Mouse (Mus musculus) midbrain, embryonic 16.5 days (tissue): ENCODE results near the gene Cdk2ap2. TPM values are rescaled to one million over a fixed set of nuclear protein-coding genes. Genes with fewer than 3 reads are reported as not detected.
A peak's percentile ranks its signal among the peaks of the same experiment; 100 is the strongest.

Experiments used
- ATAC-seq: fragments of 200-750 bp; cut with Nextera tagmentation; 2 replicates; pipeline ENCODE4 v1.8.0; 2017; ENCODE audit warnings: moderate TSS enrichment
- H3K27ac ChIP-seq: fragments of 300-500 bp; sonication (generic); 2 replicates; pipeline ENCODE4 v1.5.1; 2014; ENCODE audit warnings: mild to moderate bottlenecking, low read length, mixed read lengths
- H3K27me3 ChIP-seq: fragments of 300-500 bp; sonication (generic); 2 replicates; pipeline ENCODE4 v1.6.1; 2014; ENCODE audit warnings: low read depth, low read length, mixed read lengths; ENCODE audit not compliant: control insufficient read depth, insufficient read depth
- H3K36me3 ChIP-seq: fragments of 300-500 bp; sonication (generic); 2 replicates; pipeline ENCODE4 v1.6.1; 2014; ENCODE audit warnings: mild to moderate bottlenecking, low read length, moderate library complexity, mixed read lengths; ENCODE audit not compliant: control insufficient read depth, insufficient read depth
- H3K4me1 ChIP-seq: fragments of 300-500 bp; sonication (generic); 2 replicates; pipeline ENCODE4 v1.6.1; 2014; ENCODE audit warnings: mild to moderate bottlenecking, low read length, mixed read lengths; ENCODE audit not compliant: control insufficient read depth, insufficient read depth
- H3K4me2 ChIP-seq: fragments of 300-500 bp; sonication (generic); 2 replicates; pipeline ENCODE4 v1.6.1; 2014; ENCODE audit warnings: mild to moderate bottlenecking, low read length, mixed read lengths
- H3K4me3 ChIP-seq: fragments of 300-500 bp; sonication (generic); 2 replicates; pipeline ENCODE4 v1.5.1; 2014; ENCODE audit warnings: low read depth, mild to moderate bottlenecking, low read length, moderate library complexity, mixed read lengths
- H3K9ac ChIP-seq: fragments of 300-500 bp; sonication (generic); 2 replicates; pipeline ENCODE4 v1.6.1; 2014; ENCODE audit warnings: low read depth, low read length, mixed read lengths
- H3K9me3 ChIP-seq: fragments of 300-500 bp; sonication (generic); replicated peaks from 2 replicates; pipeline ENCODE4 v1.6.1; 2014; ENCODE audit warnings: mild to moderate bottlenecking, low read length, mixed read lengths; ENCODE audit not compliant: control insufficient read depth, poor library complexity, severe bottlenecking
- WGBS: fragments of 180-500 bp; shearing (Covaris S2); extraction: QIAGEN DNeasy Blood & Tissue Kit; methylation state at CpG from one replicate; pipeline ENCODE4 v1.1.7; 2014; 5-methylcytosine and 5-hydroxymethylcytosine counted together
- polyA plus RNA-seq: library from polyadenylated mRNA; unstranded; fragments of >200 nt; fragmentation: Nextera tagmentation; extraction: Ambion mirVana; gene quantifications from 2 replicates; pipeline ENCODE4 v1.2.1, GENCODE M21; 2015

Cdk2ap2 gene
- polyA plus RNA-seq, 1 experiment from 2014 or later: 83.1 TPM

- WGBS: 86% methylated on average over 7 of the region's 7 CpGs
- ATAC-seq: no peak
Measured at GRCm38 (mm10) chr19:4143759-4144268, 46.8 kb downstream of the Cdk2ap2 start, which contains the start of gene Cabp4. TSS of gene Cabp4 (minus strand) at chr19:4144033.

GRCm38 (mm10) chr19:4144550-4145498, 47.8 kb downstream of the Cdk2ap2 start:
- H3K9me3 ChIP-seq: no peaks in the 10 kb centered on the region
- 86% methylated on average over 16 of the region's 16 CpGs for WGBS
- no peaks in the 10 kb centered on the region for H3K27me3 ChIP-seq
- no peak for ATAC-seq
- H3K9ac ChIP-seq: no peak overlapping the region
- peaks cover 15% of the 10 kb centered on the region for H3K4me1 ChIP-seq
- no peak overlapping the region for H3K4me3 ChIP-seq
- no peak overlapping the region for H3K27ac ChIP-seq
- no peak overlapping the region for H3K4me2 ChIP-seq
- no peaks in the 10 kb centered on the region for H3K36me3 ChIP-seq

More at GRCm38 (mm10) chr19:4143759-4144268, 46.8 kb downstream of the Cdk2ap2 start, which contains the start of gene Cabp4:
- no peaks in the 10 kb centered on the region for H3K9me3 ChIP-seq
- no peak within 1 kb of the TSS for H3K4me3 ChIP-seq
- H3K27ac ChIP-seq: no peak within 1 kb of the TSS
- H3K4me1 ChIP-seq: peaks cover 5% of the 10 kb centered on the region; the same call in 1 of the 2 replicates
- H3K4me2 ChIP-seq: no peak within 1 kb of the TSS
- no peaks in the 10 kb centered on the region for H3K27me3 ChIP-seq
- H3K36me3 ChIP-seq: no peaks in the 10 kb centered on the region
- no peak within 1 kb of the TSS for H3K9ac ChIP-seq

GRCm38 (mm10) chr19:4145936-4146335, 49.0 kb downstream of the Cdk2ap2 start:
- H3K9me3 ChIP-seq: no peaks in the 10 kb centered on the region
- no peak overlapping the region for H3K27ac ChIP-seq
- H3K36me3 ChIP-seq: peaks cover 2% of the 10 kb centered on the region; the same call in 1 of the 2 replicates
- no peaks in the 10 kb centered on the region for H3K27me3 ChIP-seq
- ATAC-seq: no peak
- H3K4me3 ChIP-seq: no peak overlapping the region
- no peak overlapping the region for H3K9ac ChIP-seq
- WGBS: 82% methylated on average over 5 of the region's 5 CpGs
- peaks cover 15% of the 10 kb centered on the region for H3K4me1 ChIP-seq
- no peak overlapping the region for H3K4me2 ChIP-seq

- H3K27ac ChIP-seq: no peak overlapping the region
- no peaks in the 10 kb centered on the region for H3K27me3 ChIP-seq
- peaks cover 2% of the 10 kb centered on the region; the same call in 1 of the 2 replicates for H3K36me3 ChIP-seq
- H3K9ac ChIP-seq: no peak overlapping the region
- H3K4me1 ChIP-seq: peaks cover 15% of the 10 kb centered on the region
- H3K4me3 ChIP-seq: no peak overlapping the region
- no peak for ATAC-seq
- no peaks in the 10 kb centered on the region for H3K9me3 ChIP-seq
- WGBS: 63% methylated on average over 12 of the region's 12 CpGs
- H3K4me2 ChIP-seq: no peak overlapping the region
Measured at GRCm38 (mm10) chr19:4146366-4147021, 49.5 kb downstream of the Cdk2ap2 start.

GRCm38 (mm10) chr19:4147022-4147405, 50.0 kb downstream of the Cdk2ap2 start:
- 30% methylated on average over 3 of the region's 3 CpGs for WGBS
- Histone ChIP-seq H3K4me3 (no peak overlapping the region), H3K4me2 (no peak overlapping the region), H3K9ac (no peak overlapping the region), H3K36me3 (peaks cover 2% of the 10 kb centered on the region; the same call in 1 of the 2 replicates), H3K27me3 (no peaks in the 10 kb centered on the region), H3K27ac (no peak overlapping the region), H3K4me1 (peaks cover 15% of the 10 kb centered on the region), H3K9me3 (no peaks in the 10 kb centered on the region)
- ATAC-seq: no peak

GRCm38 (mm10) chr19:4147782-4148490, 51.0 kb downstream of the Cdk2ap2 start:
- Histone ChIP-seq H3K4me1 (peaks cover 15% of the 10 kb centered on the region), H3K27me3 (no peaks in the 10 kb centered on the region), H3K4me3 (peak overlapping the region; percentile 92), H3K36me3 (peaks cover 2% of the 10 kb centered on the region; the same call in 1 of the 2 replicates), H3K9me3 (no peaks in the 10 kb centered on the region), H3K27ac (peak overlapping the region; percentile 72), H3K9ac (peak overlapping the region; percentile 96), H3K4me2 (peak overlapping the region; percentile 96)
- peak; percentile 6 for ATAC-seq
- 29% methylated on average over 9 of the region's 9 CpGs for WGBS

GRCm38 (mm10) chr19:4148491-4148806, 51.5 kb downstream of the Cdk2ap2 start, which contains the start of gene Coro1b:
TSS of gene Coro1b (plus strand) at chr19:4148619.
- under 1% methylated on average over 32 of the region's 33 CpGs for WGBS
- Histone ChIP-seq H3K27me3 (no peaks in the 10 kb centered on the region), H3K9me3 (no peaks in the 10 kb centered on the region), H3K27ac (peak within 1 kb of the TSS; percentile 72), H3K4me1 (peaks cover 15% of the 10 kb centered on the region), H3K9ac (peak within 1 kb of the TSS; percentile 96), H3K4me2 (peak within 1 kb of the TSS; percentile 96), H3K4me3 (peak within 1 kb of the TSS; percentile 92), H3K36me3 (peaks cover 2% of the 10 kb centered on the region; the same call in 1 of the 2 replicates)
- peak; percentile 93 for ATAC-seq
